Mouse (Mus musculus) kidney, postnatal 0 days (tissue): ENCODE results near the gene Cables2. TPM values are rescaled to one million over a fixed set of nuclear protein-coding genes. Genes with fewer than 3 reads are reported as not detected.
A peak's percentile ranks its signal among the peaks of the same experiment; 100 is the strongest.

Experiments
- ATAC-seq: fragments of 200-750 bp; cut with Nextera tagmentation; replicated peaks from 2 replicates; pipeline ENCODE4 v1.8.0; 2017; ENCODE audit warnings: low read depth, moderate number of reproducible peaks, moderate TSS enrichment, moderate library complexity; ENCODE audit not compliant: low FRiP score
- DNase-seq: peaks from one replicate; pipeline ENCODE4 v3.0.0-alpha.2; 2016; ENCODE audit warnings: low spot score
- H3K27ac ChIP-seq: fragments of 300-500 bp; sonication (generic); 2 replicates; pipeline ENCODE4 v1.5.1; 2014; ENCODE audit warnings: mild to moderate bottlenecking
- H3K27me3 ChIP-seq: fragments of 300-500 bp; sonication (generic); 2 replicates; pipeline ENCODE4 v1.6.1; 2014; ENCODE audit warnings: low read length, mixed read lengths; ENCODE audit not compliant: insufficient read depth
- H3K36me3 ChIP-seq: fragments of 300-500 bp; sonication (generic); 2 replicates; pipeline ENCODE4 v1.6.1; 2014; ENCODE audit warnings: low read length, mixed read lengths; ENCODE audit not compliant: insufficient read depth
- H3K4me1 ChIP-seq: fragments of 300-500 bp; sonication (generic); replicated peaks from 2 replicates; pipeline ENCODE4 v1.6.1; 2014; ENCODE audit warnings: antibody characterized with exemption, low read length, mixed read lengths; ENCODE audit not compliant: insufficient read depth
- H3K4me2 ChIP-seq: fragments of 300-500 bp; sonication (generic); 2 replicates; pipeline ENCODE4 v1.6.1; 2014; ENCODE audit warnings: mild to moderate bottlenecking, low read length, moderate library complexity, mixed read lengths
- H3K4me3 ChIP-seq: fragments of 300-500 bp; sonication (generic); replicated peaks from 2 replicates; pipeline ENCODE4 v1.5.1; 2014; ENCODE audit warnings: low read depth, low read length
- H3K9ac ChIP-seq: fragments of 300-500 bp; sonication (generic); 2 replicates; pipeline ENCODE4 v1.6.1; 2014; ENCODE audit warnings: low read depth, low read length
- H3K9me3 ChIP-seq: fragments of 300-500 bp; sonication (generic); replicated peaks from 2 replicates; pipeline ENCODE4 v1.6.1; 2016; ENCODE audit warnings: low read length, inconsistent platforms, mixed read lengths
- CTCF ChIP-seq: IDR thresholded peaks from 2 replicates; pipeline ENCODE4 v1.5.1; 2016; ENCODE audit warnings: antibody characterized with exemption, low read depth, mild to moderate bottlenecking, moderate library complexity
- WGBS: fragments of 180-500 bp; shearing (Covaris S2); extraction: QIAGEN DNeasy Blood & Tissue Kit; methylation state at CpG from one replicate; pipeline ENCODE4 v1.1.7; 2014; 5-methylcytosine and 5-hydroxymethylcytosine counted together
- polyA plus RNA-seq: library from polyadenylated mRNA; unstranded; fragments of >200 nt; fragmentation: Nextera tagmentation; extraction: Ambion mirVana; gene quantifications from 2 replicates; pipeline ENCODE4 v1.2.1, GENCODE M21; 2015

The Cables2 gene
- polyA plus RNA-seq, 1 experiment from 2014 or later: 13.1 TPM

GRCm38 (mm10) chr2:180233101-180233904, 40.0 kb downstream of the Cables2 start:
- Histone ChIP-seq H3K4me3 (no peak overlapping the region), H3K4me1 (peaks cover 16% of the 10 kb centered on the region), H3K9ac (no peak overlapping the region), H3K27ac (0 out of 2 replicates have a peak overlapping the region, but pooled peaks have one; percentile 3), H3K27me3 (no peaks in the 10 kb centered on the region), H3K4me2 (no peak overlapping the region), H3K9me3 (no peaks in the 10 kb centered on the region), H3K36me3 (no peaks in the 10 kb centered on the region)
- ATAC-seq (no peak), DNase-seq (no peak)
- 79% methylated on average over 7 of the region's 7 CpGs for WGBS
- no peak for TF ChIP-seq CTCF

GRCm38 (mm10) chr2:180230482-180230881, 42.8 kb downstream of the Cables2 start:
- Histone ChIP-seq H3K27me3 (no peaks in the 10 kb centered on the region), H3K9ac (no peak overlapping the region), H3K9me3 (no peaks in the 10 kb centered on the region), H3K4me2 (no peak overlapping the region), H3K4me1 (peaks cover 28% of the 10 kb centered on the region), H3K4me3 (no peak overlapping the region), H3K27ac (no peak overlapping the region), H3K36me3 (no peaks in the 10 kb centered on the region)
- ATAC-seq (no peak), DNase-seq (no peak)
- TF ChIP-seq CTCF: no peak
- 61% methylated on average over 4 of the region's 4 CpGs for WGBS

- Histone ChIP-seq H3K4me1 (peaks cover 23% of the 10 kb centered on the region), H3K27ac (peak overlapping the region; percentile 47; the same call in 1 of the 2 replicates), H3K4me3 (no peak overlapping the region), H3K36me3 (no peaks in the 10 kb centered on the region), H3K4me2 (no peak overlapping the region), H3K27me3 (no peaks in the 10 kb centered on the region), H3K9me3 (no peaks in the 10 kb centered on the region), H3K9ac (no peak overlapping the region)
- no peak for DNase-seq
- no peak for TF ChIP-seq CTCF
- WGBS: 69% methylated on average over 3 of the region's 3 CpGs
- no peak for ATAC-seq
These were observed 44.2 kb downstream of the Cables2 start for GRCm38 (mm10) chr2:180229129-180229528.

GRCm38 (mm10) chr2:180228592-180228991, 44.7 kb downstream of the Cables2 start:
- Histone ChIP-seq H3K4me2 (no peak overlapping the region), H3K27me3 (no peaks in the 10 kb centered on the region), H3K4me1 (peaks cover 23% of the 10 kb centered on the region), H3K9ac (no peak overlapping the region), H3K9me3 (no peaks in the 10 kb centered on the region), H3K27ac (peak overlapping the region; percentile 47), H3K36me3 (no peaks in the 10 kb centered on the region), H3K4me3 (no peak overlapping the region)
- ATAC-seq (no peak), DNase-seq (peak; percentile 44)
- WGBS: 45% methylated on average over 7 of the region's 7 CpGs
- no peak for TF ChIP-seq CTCF

DNA sequence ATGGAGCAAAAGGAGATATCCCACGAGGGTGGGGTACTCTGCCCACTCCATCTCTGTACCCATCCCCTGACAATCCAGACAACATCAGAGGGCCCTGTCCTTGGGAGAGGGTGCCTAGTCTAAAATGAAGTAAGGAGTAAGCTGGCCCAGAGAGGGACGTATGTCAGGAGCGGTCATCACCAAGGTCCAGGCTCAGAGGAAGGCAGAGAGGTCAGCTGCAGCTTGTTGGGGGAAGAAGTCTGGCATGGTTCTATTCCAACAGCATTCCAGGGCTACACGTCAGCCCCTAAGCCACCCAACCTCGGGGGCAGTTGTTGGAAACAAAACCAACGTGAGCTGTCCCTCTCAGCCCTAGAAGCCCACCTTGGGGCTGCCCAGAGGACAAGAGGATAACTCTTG, 45.2 kb downstream of the Cables2 start:
- 48% methylated on average over 6 of the region's 6 CpGs for WGBS
- Histone ChIP-seq H3K27me3 (no peaks in the 10 kb centered on the region), H3K4me2 (peak overlapping the region; percentile 49; the same call in 1 of the 2 replicates), H3K36me3 (no peaks in the 10 kb centered on the region), H3K27ac (peak overlapping the region; percentile 47), H3K4me3 (no peak overlapping the region), H3K9ac (no peak overlapping the region), H3K9me3 (no peaks in the 10 kb centered on the region), H3K4me1 (peaks cover 23% of the 10 kb centered on the region)
- no peak; the same call in 1 of the 2 replicates for ATAC-seq
- TF ChIP-seq CTCF: no peak
- DNase-seq: no peak

- WGBS: 3% methylated on average over 21 of the region's 21 CpGs
- ATAC-seq (peak; percentile 44), DNase-seq (peak; percentile 82)
- Histone ChIP-seq H3K27ac (peak overlapping the region; percentile 72), H3K36me3 (no peaks in the 10 kb centered on the region), H3K4me3 (no peak overlapping the region), H3K27me3 (no peaks in the 10 kb centered on the region), H3K9ac (peak overlapping the region; percentile 24; the same call in 1 of the 2 replicates), H3K4me2 (peak overlapping the region; percentile 49), H3K9me3 (no peaks in the 10 kb centered on the region), H3K4me1 (peaks cover 24% of the 10 kb centered on the region)
- peak; percentile 80 for TF ChIP-seq CTCF
These were observed 45.8 kb downstream of the Cables2 start for GRCm38 (mm10) chr2:180227262-180228059.
